Mouse (Mus musculus) adrenal gland, adult 8-10 months (tissue): ENCODE results near the gene Olfr1228. TPM values are rescaled to one million over a fixed set of nuclear protein-coding genes. Genes with fewer than 3 reads are reported as not detected.

Source experiments
- DNase-seq: peaks from one replicate; pipeline ENCODE4 v3.0.0; 2022
- total RNA-seq, 4 experiments: library from RNA; stranded (reverse); gene quantifications; 2 replicates each; pipeline ENCODE4 v1.2.4; 2022

Olfr1228 gene
- not detected for total RNA-seq

DNA sequence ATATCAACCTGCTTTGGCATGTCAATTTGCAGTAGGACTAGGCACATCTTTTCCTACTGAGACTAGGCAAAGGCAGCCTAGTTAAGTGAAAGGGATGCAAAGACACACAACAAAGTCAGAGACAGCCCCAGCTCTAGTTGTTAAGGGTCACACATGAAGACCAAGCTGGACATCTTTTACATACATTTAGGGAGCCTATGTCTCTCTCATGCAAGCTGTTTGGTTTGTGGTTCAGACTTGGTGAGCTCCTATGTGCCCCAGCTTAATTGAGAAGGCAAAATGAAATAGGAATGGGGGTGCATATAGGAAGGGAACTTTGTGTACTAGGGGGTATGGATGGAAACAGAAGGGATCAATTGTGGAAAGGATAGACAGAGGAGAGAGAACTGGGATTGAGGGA, at the start of gene Olfr1228:
TSS of gene Olfr1228 (minus strand) at position 101 of the 400 bp plus-strand sequence.
- no peak for DNase-seq

DNA sequence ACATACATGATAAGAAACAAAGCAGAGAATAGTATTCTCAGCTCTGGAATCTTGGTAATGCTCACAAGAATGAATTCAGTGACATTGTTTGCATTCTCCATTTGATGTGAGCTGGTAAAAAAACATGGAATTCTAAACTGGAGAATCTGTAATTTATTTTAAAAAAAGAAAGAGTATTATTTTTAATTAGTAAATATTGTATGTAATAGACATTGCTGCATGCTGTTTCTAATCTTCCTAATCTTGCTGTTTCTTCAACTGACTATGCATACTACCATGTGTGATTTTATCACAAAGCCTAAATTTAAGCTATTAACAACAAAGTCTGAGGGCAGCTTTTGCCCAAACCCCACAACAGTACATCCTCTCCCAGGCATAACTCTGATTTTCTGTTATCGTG, 43.3 kb upstream of the Olfr1228 start, which contains the start of gene Olfr1230:
TSS of gene Olfr1230 (minus strand) at position 101 of the 400 bp plus-strand sequence.
- no peak for DNase-seq

- no peak for DNase-seq
Measured at GRCm38 (mm10) chr2:89287914-89288313, 34.1 kb upstream of the Olfr1228 start, which contains the start of gene Olfr1229. Olfr1229 (minus strand) TSS chr2:89288014.

GRCm38 (mm10) chr2:89199948-89200347, 53.9 kb downstream of the Olfr1228 start, which contains the start of gene Olfr1226:
Olfr1226 (minus strand) TSS chr2:89200048.
- DNase-seq = no peak

Other genes starting within 250 kb of the Olfr1228 start
- gene Olfr1215, start 247.1 kb downstream of the Olfr1228 start, total RNA-seq = not detected
- gene Olfr1216, start 235.7 kb downstream of the Olfr1228 start, total RNA-seq = not detected
- gene Olfr1217, start 222.0 kb downstream of the Olfr1228 start, total RNA-seq = not detected
- not detected for gene Olfr1218, start 192.9 kb downstream of the Olfr1228 start, total RNA-seq
- gene Olfr1219, start 170.5 kb downstream of the Olfr1228 start, total RNA-seq = not detected
- not detected for gene Olfr1220, start 147.2 kb downstream of the Olfr1228 start, total RNA-seq
- not detected for gene Olfr1221, start 136.8 kb downstream of the Olfr1228 start, total RNA-seq
- gene Olfr1222, start 121.0 kb downstream of the Olfr1228 start, total RNA-seq = not detected
- not detected for gene Olfr1223, start 102.5 kb downstream of the Olfr1228 start, total RNA-seq
- gene Olfr1224-ps1, start 90.0 kb downstream of the Olfr1228 start, total RNA-seq = not detected
- gene Olfr1225, start 79.4 kb downstream of the Olfr1228 start, total RNA-seq = not detected
- gene Olfr1226, start 54.0 kb downstream of the Olfr1228 start, total RNA-seq = not detected
- gene Olfr1229, start 34.0 kb upstream of the Olfr1228 start, total RNA-seq = not detected
- gene Olfr1230, start 43.2 kb upstream of the Olfr1228 start, total RNA-seq = not detected
- gene Olfr1231, start 53.0 kb upstream of the Olfr1228 start, total RNA-seq = not detected
- gene Olfr1232, start 75.6 kb upstream of the Olfr1228 start, total RNA-seq = not detected
- gene Olfr1233, start 88.3 kb upstream of the Olfr1228 start, total RNA-seq = not detected
- gene Olfr1234, start 110.8 kb upstream of the Olfr1228 start, total RNA-seq = not detected
- gene Olfr1238, start 155.6 kb upstream of the Olfr1228 start, total RNA-seq = not detected
- gene Olfr1239, start 166.3 kb upstream of the Olfr1228 start, total RNA-seq = not detected
- gene Olfr1240, start 188.9 kb upstream of the Olfr1228 start, total RNA-seq = not detected
- gene Olfr1241, start 233.1 kb upstream of the Olfr1228 start, total RNA-seq = not detected
- gene Olfr1242, start 244.3 kb upstream of the Olfr1228 start, total RNA-seq = not detected